Mouse (Mus musculus) limb, embryonic 10.5 days (tissue): ENCODE results near the gene Tcf3. TPM values are rescaled to one million over a fixed set of nuclear protein-coding genes. Genes with fewer than 3 reads are reported as not detected.

Experiments used
- DNase-seq: peaks from one replicate; pipeline ENCODE4 v3.0.0-alpha.2; 2017; ENCODE audit warnings: low spot score
- H3K27ac ChIP-seq: fragments of 300-500 bp; sonication (generic); 2 replicates; pipeline ENCODE4 v1.5.1; 2016; ENCODE audit warnings: mild to moderate bottlenecking
- H3K27me3 ChIP-seq: fragments of 300-500 bp; sonication (generic); 2 replicates; pipeline ENCODE4 v1.6.1; 2016; ENCODE audit warnings: low read depth, mild to moderate bottlenecking; ENCODE audit not compliant: poor library complexity, severe bottlenecking
- H3K36me3 ChIP-seq: fragments of 300-500 bp; sonication (generic); 2 replicates; pipeline ENCODE4 v1.6.1; 2016; ENCODE audit warnings: mild to moderate bottlenecking, moderate library complexity
- H3K4me1 ChIP-seq: fragments of 300-500 bp; sonication (generic); 2 replicates; pipeline ENCODE4 v1.6.1; 2016
- H3K4me3 ChIP-seq: fragments of 300-500 bp; sonication (generic); 2 replicates; pipeline ENCODE4 v1.5.1; 2016; ENCODE audit warnings: mild to moderate bottlenecking, moderate library complexity
- H3K9me3 ChIP-seq: fragments of 300-500 bp; sonication (generic); replicated peaks from 2 replicates; pipeline ENCODE4 v1.6.1; 2016; ENCODE audit warnings: mild to moderate bottlenecking
- WGBS: fragments of 180-500 bp; shearing (Covaris S2); methylation state at CpG from one replicate; pipeline ENCODE4 v1.1.7; 2016; 5-methylcytosine and 5-hydroxymethylcytosine counted together
- polyA plus RNA-seq: library from polyadenylated mRNA; unstranded; fragments of >200 nt; fragmentation: Nextera tagmentation; extraction: Ambion mirVana; gene quantifications from 2 replicates; pipeline ENCODE4 v1.2.1, GENCODE M21; 2016

Tcf3 gene
- polyA plus RNA-seq, 1 experiment from 2014 or later: 283 TPM

- H3K4me3 ChIP-seq: peak within 1 kb of the TSS; percentile 88
- WGBS: under 1% methylated on average over 82 of the region's 82 CpGs
- peak; percentile 99 for DNase-seq
- peaks cover 47% of the 10 kb centered on the region for H3K4me1 ChIP-seq
- no peaks in the 10 kb centered on the region for H3K27me3 ChIP-seq
- no peaks in the 10 kb centered on the region for H3K9me3 ChIP-seq
- H3K36me3 ChIP-seq: peaks cover 76% of the 10 kb centered on the region
- H3K27ac ChIP-seq: peak within 1 kb of the TSS; percentile 100
These were observed 34.1 kb downstream of the Tcf3 start, which contains the start of gene Mbd3 for GRCm38 (mm10) chr10:80399191-80399972. TSS of gene Mbd3 (minus strand) at chr10:80399550.

- peaks cover 76% of the 10 kb centered on the region for H3K36me3 ChIP-seq
These were observed 34.7 kb downstream of the Tcf3 start for GRCm38 (mm10) chr10:80398719-80399190.

DNA sequence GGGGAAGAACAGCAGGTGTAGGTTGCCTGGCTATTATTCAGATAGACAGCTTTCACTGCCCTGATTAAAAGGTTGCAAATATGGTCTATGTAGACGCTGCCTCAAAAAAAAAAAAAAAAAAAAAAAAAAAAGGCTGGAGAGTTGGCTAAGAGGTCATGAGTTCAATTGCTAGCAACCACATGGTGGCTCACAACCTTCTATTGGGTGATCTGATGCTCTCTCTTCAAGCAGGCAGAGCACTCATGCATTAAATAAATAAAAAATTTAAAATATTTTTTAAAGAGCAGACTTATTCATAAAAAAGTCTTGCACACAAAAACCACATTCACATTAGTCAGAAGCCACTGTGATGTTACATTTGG lies 35.3 kb downstream of the Tcf3 start:
- WGBS: 0% methylated on average over 1 of the region's 1 CpGs
- peak overlapping the region; percentile 100 for H3K27ac ChIP-seq
- H3K4me1 ChIP-seq: peaks cover 47% of the 10 kb centered on the region
- no peaks in the 10 kb centered on the region for H3K27me3 ChIP-seq
- peaks cover 76% of the 10 kb centered on the region for H3K36me3 ChIP-seq
- no peak for DNase-seq
- H3K9me3 ChIP-seq: no peaks in the 10 kb centered on the region
- peak overlapping the region; percentile 88 for H3K4me3 ChIP-seq

More at GRCm38 (mm10) chr10:80398719-80399190, 34.7 kb downstream of the Tcf3 start:
- Histone ChIP-seq H3K27ac (peak overlapping the region; percentile 100), H3K27me3 (no peaks in the 10 kb centered on the region), H3K4me3 (peak overlapping the region; percentile 88), H3K4me1 (peaks cover 47% of the 10 kb centered on the region), H3K9me3 (no peaks in the 10 kb centered on the region)
- peak; percentile 100 for DNase-seq
- 0% methylated on average over 51 of the region's 59 CpGs for WGBS

DNA sequence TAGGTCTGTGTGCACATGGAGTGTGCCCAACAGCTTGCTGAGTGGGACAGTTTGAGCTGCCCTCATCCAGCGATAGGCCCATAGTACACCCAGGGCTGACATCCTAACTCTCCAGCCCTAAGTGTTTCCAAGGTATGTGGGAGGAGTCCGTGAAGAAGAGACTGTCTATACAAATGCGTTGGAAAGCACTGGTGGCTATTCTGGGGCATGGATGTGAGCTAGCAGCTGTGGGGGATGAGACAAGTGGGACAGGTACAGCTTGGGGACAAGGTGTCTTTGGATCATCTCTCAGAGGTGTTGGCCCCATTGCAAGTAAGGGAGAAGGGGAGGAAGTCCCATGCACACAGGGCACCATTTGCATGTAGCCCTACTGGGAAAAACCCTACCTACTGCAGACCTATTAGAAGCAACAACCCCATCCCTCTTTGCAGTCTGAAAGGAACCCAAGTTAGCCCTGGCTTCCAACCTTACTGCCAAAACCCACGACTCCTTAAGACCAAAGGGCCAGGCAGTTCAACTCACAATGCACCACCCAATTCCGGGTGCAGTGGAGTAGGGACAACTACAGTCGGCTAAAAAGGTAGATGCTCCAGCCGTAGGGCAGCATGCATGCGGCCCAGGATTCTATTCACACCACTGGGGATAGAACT lies 35.8 kb downstream of the Tcf3 start:
- DNase-seq: no peak
- Histone ChIP-seq H3K27ac (peak overlapping the region; percentile 100), H3K9me3 (no peaks in the 10 kb centered on the region), H3K4me1 (peaks cover 52% of the 10 kb centered on the region), H3K36me3 (peaks cover 76% of the 10 kb centered on the region), H3K27me3 (no peaks in the 10 kb centered on the region), H3K4me3 (peak overlapping the region; percentile 88)
- 73% methylated on average over 8 of the region's 8 CpGs for WGBS

DNA sequence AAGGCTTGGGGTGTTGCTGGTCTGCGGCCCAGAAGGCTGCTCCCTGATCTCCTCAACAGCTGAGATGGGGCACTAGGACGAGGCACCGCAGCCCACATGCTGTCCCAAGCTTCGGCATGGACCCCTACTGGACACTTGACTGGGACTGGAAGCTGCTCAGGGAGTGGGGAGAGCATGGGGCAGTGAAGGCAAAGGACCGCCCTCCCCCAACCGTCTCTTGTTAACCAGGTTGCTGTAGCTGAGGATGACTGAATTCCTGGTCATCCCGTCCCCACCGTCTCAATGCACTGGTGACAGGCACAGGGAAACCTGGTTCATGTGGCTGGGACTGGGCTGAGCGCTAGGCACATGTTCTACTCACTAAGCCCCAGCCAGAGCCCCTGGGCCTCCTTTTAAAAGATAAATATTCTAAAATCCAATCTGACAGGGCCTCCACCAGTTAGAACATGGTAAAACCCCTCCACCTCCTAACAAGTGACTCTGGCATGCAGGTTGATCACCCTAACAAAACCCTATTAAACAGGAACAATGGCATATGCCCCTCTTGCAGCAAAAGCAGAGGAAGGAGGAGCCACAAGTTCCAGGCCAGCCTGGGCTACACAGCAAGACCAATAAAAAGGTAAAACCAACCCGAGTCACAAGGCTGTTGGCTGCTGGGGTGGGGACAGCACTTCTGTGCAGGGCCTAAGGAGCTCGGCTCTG lies 36.5 kb downstream of the Tcf3 start:
- no peak for DNase-seq
- Histone ChIP-seq H3K27ac (peak overlapping the region; percentile 100), H3K9me3 (no peaks in the 10 kb centered on the region), H3K4me3 (peak overlapping the region; percentile 88), H3K27me3 (no peaks in the 10 kb centered on the region), H3K36me3 (peaks cover 76% of the 10 kb centered on the region), H3K4me1 (peaks cover 58% of the 10 kb centered on the region)
- 91% methylated on average over 11 of the region's 11 CpGs for WGBS

- WGBS: 95% methylated on average over 35 of the region's 35 CpGs
- H3K4me1 ChIP-seq: peaks cover 49% of the 10 kb centered on the region
- DNase-seq: no peak
- H3K36me3 ChIP-seq: peaks cover 81% of the 10 kb centered on the region
- H3K27me3 ChIP-seq: no peaks in the 10 kb centered on the region
- no peaks in the 10 kb centered on the region for H3K9me3 ChIP-seq
- no peak overlapping the region for H3K27ac ChIP-seq
- H3K4me3 ChIP-seq: no peak overlapping the region
These were observed 38.3 kb downstream of the Tcf3 start for GRCm38 (mm10) chr10:80395025-80395627.

DNA sequence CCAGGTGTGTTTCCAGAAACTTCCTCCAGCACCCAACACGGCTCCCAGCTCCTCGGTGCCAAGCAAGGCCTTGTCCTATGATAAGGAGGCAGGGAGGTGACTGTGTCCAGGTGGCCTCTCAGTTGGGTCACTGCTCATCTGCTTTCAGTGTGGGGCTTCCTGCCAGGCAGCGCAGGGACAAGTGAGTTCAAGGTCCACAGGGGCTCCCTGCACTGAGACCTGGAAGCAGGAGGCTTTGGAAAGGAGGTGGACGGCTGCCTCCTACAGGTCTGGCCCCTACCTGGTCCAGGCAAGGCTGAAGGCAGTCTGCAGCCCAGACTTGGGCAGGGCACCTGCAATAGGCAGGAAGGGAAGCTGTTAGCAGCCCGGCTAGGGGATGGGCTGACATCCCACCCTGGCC lies 40.8 kb downstream of the Tcf3 start:
- Histone ChIP-seq H3K4me3 (peak overlapping the region; percentile 18; the same call in 1 of the 2 replicates), H3K27me3 (no peaks in the 10 kb centered on the region), H3K9me3 (no peaks in the 10 kb centered on the region), H3K36me3 (peaks cover 84% of the 10 kb centered on the region), H3K27ac (0 out of 2 replicates have a peak overlapping the region, but pooled peaks have one; percentile 26), H3K4me1 (peaks cover 44% of the 10 kb centered on the region)
- 95% methylated on average over 5 of the region's 5 CpGs for WGBS
- no peak for DNase-seq

GRCm38 (mm10) chr10:80390697-80391096 lies 42.8 kb downstream of the Tcf3 start:
- Histone ChIP-seq H3K4me3 (no peak overlapping the region), H3K27me3 (no peaks in the 10 kb centered on the region), H3K4me1 (peaks cover 35% of the 10 kb centered on the region), H3K36me3 (peaks cover 64% of the 10 kb centered on the region), H3K27ac (no peak overlapping the region), H3K9me3 (no peaks in the 10 kb centered on the region)
- WGBS: 90% methylated on average over 9 of the region's 9 CpGs
- DNase-seq: no peak

GRCm38 (mm10) chr10:80389185-80389708 lies 44.2 kb downstream of the Tcf3 start:
- H3K27me3 ChIP-seq: no peaks in the 10 kb centered on the region
- peaks cover 63% of the 10 kb centered on the region for H3K36me3 ChIP-seq
- H3K27ac ChIP-seq: no peak overlapping the region
- H3K9me3 ChIP-seq: no peaks in the 10 kb centered on the region
- peaks cover 49% of the 10 kb centered on the region for H3K4me1 ChIP-seq
- DNase-seq: no peak
- 77% methylated on average over 4 of the region's 4 CpGs for WGBS
- no peak overlapping the region for H3K4me3 ChIP-seq

DNA sequence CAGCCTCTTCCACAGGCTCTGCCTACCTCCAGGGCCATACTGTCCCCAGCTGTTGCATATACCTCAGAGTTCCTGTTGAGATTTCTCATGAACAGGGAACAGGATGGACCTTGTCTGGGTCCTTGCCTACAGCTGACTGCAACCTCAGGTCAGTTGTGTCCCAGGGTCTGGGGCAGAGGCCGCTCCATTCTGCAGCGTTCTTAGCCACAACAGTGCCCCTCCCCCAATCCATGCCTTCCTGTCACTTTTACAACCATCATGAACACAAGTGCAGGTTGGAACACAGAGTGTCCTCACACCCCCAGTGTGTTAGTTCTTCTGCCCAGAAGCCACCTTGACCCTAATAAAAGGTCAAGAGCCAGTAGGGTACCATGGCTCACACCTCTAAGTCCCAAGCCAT lies 44.7 kb downstream of the Tcf3 start:
- WGBS: 24% methylated on average over 2 of the region's 2 CpGs
- Histone ChIP-seq H3K27ac (peak overlapping the region; percentile 93), H3K9me3 (no peaks in the 10 kb centered on the region), H3K27me3 (no peaks in the 10 kb centered on the region), H3K36me3 (peaks cover 63% of the 10 kb centered on the region), H3K4me3 (peak overlapping the region; percentile 94), H3K4me1 (peaks cover 54% of the 10 kb centered on the region)
- DNase-seq: no peak

GRCm38 (mm10) chr10:80387522-80387959 lies 45.9 kb downstream of the Tcf3 start, which contains the start of gene Mex3d:
TSS of gene Mex3d (minus strand) at chr10:80387659.
- Histone ChIP-seq H3K27me3 (no peaks in the 10 kb centered on the region), H3K4me3 (peak within 1 kb of the TSS; percentile 94), H3K4me1 (peaks cover 56% of the 10 kb centered on the region), H3K27ac (peak within 1 kb of the TSS; percentile 93), H3K9me3 (no peaks in the 10 kb centered on the region), H3K36me3 (peaks cover 63% of the 10 kb centered on the region)
- DNase-seq: peak; percentile 98
- 14% methylated on average over 37 of the region's 61 CpGs for WGBS
